Mouse (Mus musculus) c-Kit-positive CD71-positive TER-119-negative erythroid progenitor cells, embryonic 14.5 days (primary cell): ENCODE data around the gene Mark3.

ENCODE experiments used
- DNase-seq: peaks from one replicate; pipeline ENCODE4 v3.0.0-alpha.2; 2013; ENCODE audit warnings: low read depth

The Mark3 gene

DNA sequence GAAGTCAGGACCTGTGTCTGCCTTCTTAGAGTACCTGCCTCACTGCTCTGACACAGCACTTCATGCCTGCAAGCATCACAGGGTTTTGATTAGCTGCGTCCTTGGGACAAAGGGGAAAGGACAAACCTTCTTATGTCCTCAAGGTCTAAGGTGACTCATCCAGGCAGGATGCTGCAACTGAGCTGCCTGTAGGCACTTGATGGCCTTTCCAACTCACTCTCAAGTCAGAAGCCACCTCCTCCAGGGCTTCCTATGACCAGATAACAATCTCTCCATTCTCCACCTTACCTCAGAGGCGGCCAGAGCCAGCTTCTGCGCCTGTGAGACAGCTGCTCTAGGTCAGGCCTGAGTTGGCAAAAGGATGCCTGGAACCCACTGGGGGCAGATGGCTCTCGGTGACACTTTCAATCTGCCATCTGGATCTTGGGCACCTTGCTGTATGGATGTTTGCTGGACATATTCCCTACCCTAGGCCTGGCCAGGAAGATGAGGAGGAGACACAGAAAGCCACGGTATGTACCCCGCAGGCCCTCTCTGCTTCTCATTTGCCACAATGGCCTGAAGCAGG is 124.1 kb downstream of the Mark3 start:
- no peak for DNase-seq

- DNase-seq: no peak
Observed at GRCm38 (mm10) chr12:111699542-111699941, 125.2 kb downstream of the Mark3 start.

- DNase-seq: no peak
Observed at GRCm38 (mm10) chr12:111700920-111701458, 126.7 kb downstream of the Mark3 start.

DNA sequence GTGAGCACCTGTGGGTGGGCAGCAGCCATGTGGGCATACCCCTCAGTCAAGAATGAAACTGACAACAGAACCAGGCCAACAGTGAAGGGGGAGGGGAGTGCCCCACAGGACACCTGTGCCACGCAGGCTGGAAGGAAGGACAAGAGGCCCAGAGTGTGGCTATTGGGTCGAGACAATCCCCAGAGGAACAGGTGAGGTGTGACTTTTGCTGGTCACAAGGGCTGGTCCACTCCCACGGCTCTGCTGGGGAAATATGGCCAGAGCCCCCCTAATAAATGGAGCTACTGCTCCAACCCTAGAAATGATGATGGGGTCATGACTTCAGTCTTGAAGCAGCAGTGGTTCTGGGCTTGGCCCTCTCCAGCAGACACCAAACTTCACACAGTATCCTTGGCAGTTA is 129.0 kb downstream of the Mark3 start:
- no peak for DNase-seq

DNA sequence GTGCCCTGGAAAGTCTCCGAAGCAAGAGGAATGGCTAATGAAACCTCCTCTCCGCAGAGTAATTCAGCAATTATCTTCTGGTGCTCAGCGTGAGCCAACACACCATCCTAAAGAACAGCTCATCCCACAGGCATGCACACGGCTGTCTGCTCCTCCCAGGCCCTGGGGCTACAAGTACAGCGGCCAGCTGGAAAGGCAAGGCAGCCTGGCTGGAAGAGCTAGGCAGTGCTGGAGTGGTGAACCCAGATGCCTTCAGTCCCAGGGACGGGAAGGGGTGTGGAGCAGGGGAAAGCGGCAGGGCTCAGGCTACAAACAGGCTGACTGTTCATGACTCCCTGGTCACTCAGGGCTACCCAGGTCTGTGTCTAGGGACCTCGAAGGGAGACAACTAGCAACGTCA is 130.3 kb downstream of the Mark3 start:
- no peak for DNase-seq

DNA sequence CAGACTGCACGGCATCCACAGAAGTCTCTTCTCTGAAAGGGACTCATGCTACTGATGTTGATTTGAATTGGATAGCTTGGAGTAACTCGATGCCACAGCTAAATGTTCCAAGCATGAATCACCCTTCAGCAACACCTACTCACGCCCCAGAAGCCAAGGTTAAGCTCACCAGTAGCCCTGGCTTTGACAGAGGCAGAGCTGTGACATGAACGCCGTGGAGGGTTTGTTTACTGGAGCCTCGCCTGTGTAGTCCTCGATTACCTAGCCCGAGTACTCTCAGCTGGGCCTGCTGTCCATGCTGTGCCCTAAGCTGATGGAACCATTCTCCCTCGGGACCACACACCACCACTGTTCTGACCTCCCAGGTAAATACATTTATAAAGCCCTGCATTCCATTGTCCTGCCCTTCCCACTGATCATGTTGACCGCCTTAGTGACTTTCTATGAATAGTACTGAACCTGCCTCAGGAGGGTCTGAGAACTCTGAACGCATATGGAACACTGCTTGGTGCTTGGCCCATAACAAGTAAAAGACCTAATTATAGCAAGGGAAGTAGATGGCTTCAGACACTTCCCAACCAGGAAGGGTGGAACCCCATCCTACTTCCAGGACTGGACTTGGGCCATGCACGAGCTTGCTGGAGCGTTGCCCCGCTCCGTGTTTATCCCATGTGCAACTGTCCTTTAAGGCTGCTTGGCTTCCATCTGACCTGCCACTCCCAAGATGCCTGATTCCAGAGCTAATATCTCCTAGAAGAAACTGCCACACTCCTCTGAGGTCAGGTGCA is 131.1 kb downstream of the Mark3 start:
- no peak for DNase-seq
